In genomic region chr2:48609466-48609865, GRCm38 (mm10) we compare ENCODE assay signal across 29 mouse cellular contexts.
"Had no signal": no experiment of that assay in that cellular context is flagged by ENCODE, and none has a peak within 500 bp of the region (broad histone marks: within the 10 kb centered on the region; RNA-seq: fewer than 3 reads in every experiment).

No protein-coding gene starts in this region.

- H3K9me3 ChIP-seq: limb, embryonic 10.5 days; limb, embryonic 12.5 days; limb, embryonic 13.5 days; limb, embryonic 15.5 days; liver, embryonic 12.5 days; liver, embryonic 13.5 days; liver, embryonic 15.5 days; lung, embryonic 15.5 days; midbrain, embryonic 10.5 days; midbrain, embryonic 12.5 days; midbrain, embryonic 13.5 days; neural tube, embryonic 12.5 days had no signal

- H3K27me3 ChIP-seq: limb, embryonic 12.5 days; limb, embryonic 13.5 days; limb, embryonic 15.5 days; liver, embryonic 12.5 days; liver, embryonic 13.5 days; liver, embryonic 15.5 days; lung, embryonic 15.5 days; megakaryocyte, embryonic 14.5 days; midbrain, embryonic 12.5 days; midbrain, embryonic 13.5 days; neural tube, embryonic 12.5 days had no signal

- H3K36me3 ChIP-seq: limb, embryonic 10.5 days; limb, embryonic 12.5 days; limb, embryonic 13.5 days; limb, embryonic 15.5 days; liver, embryonic 12.5 days; liver, embryonic 13.5 days; liver, embryonic 15.5 days; lung, embryonic 15.5 days; midbrain, embryonic 10.5 days; midbrain, embryonic 12.5 days; midbrain, embryonic 13.5 days; neural tube, embryonic 12.5 days had no signal

- H3K9ac ChIP-seq: limb, embryonic 12.5 days; limb, embryonic 13.5 days; limb, embryonic 15.5 days; liver, embryonic 12.5 days; liver, embryonic 13.5 days; liver, embryonic 14.5 days; liver, embryonic 15.5 days; lung, embryonic 14.5 days; lung, embryonic 15.5 days; midbrain, embryonic 12.5 days; midbrain, embryonic 13.5 days; neural tube, embryonic 12.5 days had no signal

- ATAC-seq: liver, embryonic 12.5 days; lung, postnatal 0 days; midbrain, embryonic 13.5 days had no signal

- H3K4me3 ChIP-seq: left cerebral cortex, adult 2 months; limb, embryonic 10.5 days; limb, embryonic 12.5 days; limb, embryonic 13.5 days; limb, embryonic 15.5 days; liver, embryonic 12.5 days; liver, embryonic 13.5 days; liver, embryonic 15.5 days; lung, embryonic 15.5 days; megakaryocyte, embryonic 14.5 days; midbrain, embryonic 10.5 days; midbrain, embryonic 12.5 days; midbrain, embryonic 13.5 days; myocyte; neural tube, embryonic 12.5 days had no signal

- DNase-seq: left cerebral cortex, postnatal 4 days; liver; liver, embryonic 13.5 days; lung, adult 18-20 months; lung, adult 2 months; lung, embryonic 14.5 days; lung, postnatal 10 days; lung, postnatal 14 days; lung, postnatal 36 days; lung, postnatal 4 days; midbrain, embryonic 14.5 days had no signal

- H3K4me1 ChIP-seq: limb, embryonic 10.5 days; limb, embryonic 12.5 days; limb, embryonic 13.5 days; limb, embryonic 15.5 days; liver, embryonic 12.5 days; liver, embryonic 13.5 days; liver, embryonic 15.5 days; lung, embryonic 15.5 days; megakaryocyte, embryonic 14.5 days; midbrain, embryonic 10.5 days; midbrain, embryonic 12.5 days; midbrain, embryonic 13.5 days; neural tube, embryonic 12.5 days had no signal

- H3K4me2 ChIP-seq: limb, embryonic 12.5 days; limb, embryonic 13.5 days; limb, embryonic 15.5 days; liver, embryonic 11.5 days; liver, embryonic 12.5 days; liver, embryonic 13.5 days; liver, embryonic 15.5 days; lung, embryonic 14.5 days; lung, embryonic 15.5 days; midbrain, embryonic 12.5 days; midbrain, embryonic 13.5 days; neural tube, embryonic 12.5 days had no signal

- H3K27ac ChIP-seq: left cerebral cortex, adult 2 months; limb, embryonic 10.5 days; limb, embryonic 12.5 days; limb, embryonic 13.5 days; limb, embryonic 15.5 days; liver, embryonic 12.5 days; liver, embryonic 13.5 days; liver, embryonic 14.5 days; liver, embryonic 15.5 days; lung, embryonic 15.5 days; macrophage; midbrain, embryonic 10.5 days; midbrain, embryonic 12.5 days; midbrain, embryonic 13.5 days; neural tube, embryonic 12.5 days had no signal
